Mouse (Mus musculus) C2C12 (cell line): ENCODE results near the gene Anks1.

ENCODE experiments used
- CTCF ChIP-seq: IDR thresholded peaks from one replicate; pipeline ENCODE4 v1.5.1; 2011; ENCODE audit not compliant: control insufficient read depth, insufficient read depth, insufficient read length
- MYOG ChIP-seq: IDR thresholded peaks from one replicate; pipeline ENCODE4 v1.6.1; 2011; ENCODE audit not compliant: control insufficient read depth, insufficient read length; ENCODE audit errors: extremely low read depth

- TF ChIP-seq CTCF (no peak), MYOG (no peak)
These were observed 35.5 kb upstream of the Anks1 start for GRCm38 (mm10) chr17:27873583-27873982.
